Mouse (Mus musculus): ENCODE data around the gene Zc3h12a. TPM values are rescaled to one million over a fixed set of nuclear protein-coding genes. Genes with fewer than 3 reads are reported as not detected.

Zc3h12a gene
- polyA plus RNA-seq, 1 experiment from 2014 or later, result 0.31 TPM

- H3K36me3 ChIP-seq (replicated peaks; ENCODE audit: control insufficient read depth, insufficient read depth, low read depth, low read length), result no peaks in the 10 kb centered on the region
- ATAC-seq (replicated peaks; ENCODE audit: insufficient number of reproducible peaks, low FRiP score, low TSS enrichment, low read depth), result no peak
These were observed 28.0 kb upstream of the Zc3h12a start for GRCm38 (mm10) chr4:125155646-125156045.

GRCm38 (mm10) chr4:125153659-125154241 is 26.1 kb upstream of the Zc3h12a start:
- Histone ChIP-seq H3K27me3 (ENCODE audit: control insufficient read depth, insufficient read depth, low read length) (no peaks in the 10 kb centered on the region), H3K9ac (replicated peaks; ENCODE audit: low read length) (no peak overlapping the region)

More at GRCm38 (mm10) chr4:125155646-125156045, 28.0 kb upstream of the Zc3h12a start:
- no peak for DNase-seq (ENCODE audit: low spot score)
- 88% methylated on average over 5 of the region's 5 CpGs for WGBS
- no peaks in the 10 kb centered on the region for H3K27me3 ChIP-seq (ENCODE audit: control insufficient read depth, insufficient read depth, low read length)
- no peak overlapping the region for H3K4me2 ChIP-seq (ENCODE audit: low read depth, low read length)
- no peaks in the 10 kb centered on the region for H3K9me3 ChIP-seq (replicated peaks; ENCODE audit: control insufficient read depth, low read length)
- no peaks in the 10 kb centered on the region; the same call in 1 of the 2 replicates for H3K4me1 ChIP-seq (ENCODE audit: control insufficient read depth, insufficient read depth, low read length)
- no peak overlapping the region for H3K27ac ChIP-seq (replicated peaks; ENCODE audit: low read depth, low read length)
- no peak overlapping the region for H3K9ac ChIP-seq (replicated peaks; ENCODE audit: low read length)
- no peak overlapping the region for H3K4me3 ChIP-seq (ENCODE audit: low read depth, low read length)

GRCm38 (mm10) chr4:125152469-125152868 is 24.8 kb upstream of the Zc3h12a start:
- H3K27me3 ChIP-seq (ENCODE audit: control insufficient read depth, insufficient read depth, low read length), result no peaks in the 10 kb centered on the region
- DNase-seq (ENCODE audit: low spot score) (no peak), ATAC-seq (replicated peaks; ENCODE audit: insufficient number of reproducible peaks, low FRiP score, low TSS enrichment, low read depth) (no peak)
- no peak overlapping the region for H3K4me2 ChIP-seq (ENCODE audit: low read depth, low read length)
- H3K27ac ChIP-seq (replicated peaks; ENCODE audit: low read depth, low read length), result no peak overlapping the region
- no peaks in the 10 kb centered on the region for H3K36me3 ChIP-seq (replicated peaks; ENCODE audit: control insufficient read depth, insufficient read depth, low read depth, low read length)
- H3K4me3 ChIP-seq (ENCODE audit: low read depth, low read length), result no peak overlapping the region
- H3K4me1 ChIP-seq (ENCODE audit: control insufficient read depth, insufficient read depth, low read length), result no peaks in the 10 kb centered on the region
- H3K9ac ChIP-seq (replicated peaks; ENCODE audit: low read length), result no peak overlapping the region
- WGBS, result 84% methylated on average over 6 of the region's 6 CpGs
- no peaks in the 10 kb centered on the region for H3K9me3 ChIP-seq (replicated peaks; ENCODE audit: control insufficient read depth, low read length)

More at GRCm38 (mm10) chr4:125153659-125154241, 26.1 kb upstream of the Zc3h12a start:
- Histone ChIP-seq H3K27ac (replicated peaks; ENCODE audit: low read depth, low read length) (no peak overlapping the region), H3K9me3 (replicated peaks; ENCODE audit: control insufficient read depth, low read length) (no peaks in the 10 kb centered on the region), H3K36me3 (replicated peaks; ENCODE audit: control insufficient read depth, insufficient read depth, low read depth, low read length) (no peaks in the 10 kb centered on the region), H3K4me2 (ENCODE audit: low read depth, low read length) (no peak overlapping the region), H3K4me1 (ENCODE audit: control insufficient read depth, insufficient read depth, low read length) (no peaks in the 10 kb centered on the region), H3K4me3 (ENCODE audit: low read depth, low read length) (no peak overlapping the region)
- ATAC-seq (replicated peaks; ENCODE audit: insufficient number of reproducible peaks, low FRiP score, low TSS enrichment, low read depth) (no peak), DNase-seq (ENCODE audit: low spot score) (no peak)
- 72% methylated on average over 4 of the region's 4 CpGs for WGBS

GRCm38 (mm10) chr4:125149460-125149859 is 21.8 kb upstream of the Zc3h12a start:
- Histone ChIP-seq H3K27ac (replicated peaks; ENCODE audit: low read depth, low read length) (no peak overlapping the region), H3K4me2 (ENCODE audit: low read depth, low read length) (no peak overlapping the region), H3K9me3 (replicated peaks; ENCODE audit: control insufficient read depth, low read length) (no peaks in the 10 kb centered on the region), H3K4me1 (ENCODE audit: control insufficient read depth, insufficient read depth, low read length) (no peaks in the 10 kb centered on the region), H3K4me3 (ENCODE audit: low read depth, low read length) (no peak overlapping the region), H3K27me3 (ENCODE audit: control insufficient read depth, insufficient read depth, low read length) (no peaks in the 10 kb centered on the region; the same call in 1 of the 2 replicates), H3K9ac (replicated peaks; ENCODE audit: low read length) (no peak overlapping the region), H3K36me3 (replicated peaks; ENCODE audit: control insufficient read depth, insufficient read depth, low read depth, low read length) (no peaks in the 10 kb centered on the region)
- DNase-seq (ENCODE audit: low spot score) (no peak), ATAC-seq (replicated peaks; ENCODE audit: insufficient number of reproducible peaks, low FRiP score, low TSS enrichment, low read depth) (no peak)
- 35% methylated on average over 5 of the region's 5 CpGs for WGBS

GRCm38 (mm10) chr4:125147970-125148369 is 20.3 kb upstream of the Zc3h12a start:
- Histone ChIP-seq H3K9me3 (replicated peaks; ENCODE audit: control insufficient read depth, low read length) (no peaks in the 10 kb centered on the region), H3K4me3 (ENCODE audit: low read depth, low read length) (no peak overlapping the region), H3K4me2 (ENCODE audit: low read depth, low read length) (no peak overlapping the region), H3K9ac (replicated peaks; ENCODE audit: low read length) (no peak overlapping the region), H3K27me3 (ENCODE audit: control insufficient read depth, insufficient read depth, low read length) (no peaks in the 10 kb centered on the region; the same call in 1 of the 2 replicates), H3K4me1 (ENCODE audit: control insufficient read depth, insufficient read depth, low read length) (no peaks in the 10 kb centered on the region), H3K27ac (replicated peaks; ENCODE audit: low read depth, low read length) (no peak overlapping the region), H3K36me3 (replicated peaks; ENCODE audit: control insufficient read depth, insufficient read depth, low read depth, low read length) (no peaks in the 10 kb centered on the region)
- no peak for DNase-seq (ENCODE audit: low spot score)
- WGBS, result 85% methylated on average over 4 of the region's 4 CpGs
- no peak; the same call in 1 of the 2 replicates for ATAC-seq (replicated peaks; ENCODE audit: insufficient number of reproducible peaks, low FRiP score, low TSS enrichment, low read depth)

GRCm38 (mm10) chr4:125145213-125145612 is 17.6 kb upstream of the Zc3h12a start:
- H3K36me3 ChIP-seq (replicated peaks; ENCODE audit: control insufficient read depth, insufficient read depth, low read depth, low read length), result no peaks in the 10 kb centered on the region
- H3K4me1 ChIP-seq (ENCODE audit: control insufficient read depth, insufficient read depth, low read length), result no peaks in the 10 kb centered on the region
- ATAC-seq (replicated peaks; ENCODE audit: insufficient number of reproducible peaks, low FRiP score, low TSS enrichment, low read depth), result no peak
- H3K27ac ChIP-seq (replicated peaks; ENCODE audit: low read depth, low read length), result no peak overlapping the region
- no peak overlapping the region for H3K4me2 ChIP-seq (ENCODE audit: low read depth, low read length)
- H3K4me3 ChIP-seq (ENCODE audit: low read depth, low read length), result no peak overlapping the region
- no peak overlapping the region for H3K9ac ChIP-seq (replicated peaks; ENCODE audit: low read length)
- no peaks in the 10 kb centered on the region; the same call in 1 of the 2 replicates for H3K27me3 ChIP-seq (ENCODE audit: control insufficient read depth, insufficient read depth, low read length)
- H3K9me3 ChIP-seq (replicated peaks; ENCODE audit: control insufficient read depth, low read length), result no peaks in the 10 kb centered on the region
- no peak for DNase-seq (ENCODE audit: low spot score)
- WGBS, result 29% methylated on average over 10 of the region's 10 CpGs

- H3K36me3 ChIP-seq (replicated peaks; ENCODE audit: control insufficient read depth, insufficient read depth, low read depth, low read length), result no peaks in the 10 kb centered on the region
- no peaks in the 10 kb centered on the region; the same call in 1 of the 2 replicates for H3K27me3 ChIP-seq (ENCODE audit: control insufficient read depth, insufficient read depth, low read length)
- H3K9me3 ChIP-seq (replicated peaks; ENCODE audit: control insufficient read depth, low read length), result no peaks in the 10 kb centered on the region
- no peak for DNase-seq (ENCODE audit: low spot score)
- WGBS, result 20% methylated on average over 7 of the region's 7 CpGs
- no peak overlapping the region for H3K4me3 ChIP-seq (ENCODE audit: low read depth, low read length)
- H3K9ac ChIP-seq (replicated peaks; ENCODE audit: low read length), result no peak overlapping the region
- ATAC-seq (replicated peaks; ENCODE audit: insufficient number of reproducible peaks, low FRiP score, low TSS enrichment, low read depth), result no peak
- no peak overlapping the region for H3K27ac ChIP-seq (replicated peaks; ENCODE audit: low read depth, low read length)
- H3K4me2 ChIP-seq (ENCODE audit: low read depth, low read length), result no peak overlapping the region
- no peaks in the 10 kb centered on the region for H3K4me1 ChIP-seq (ENCODE audit: control insufficient read depth, insufficient read depth, low read length)
These were observed 17.0 kb upstream of the Zc3h12a start for GRCm38 (mm10) chr4:125144627-125145026.

GRCm38 (mm10) chr4:125144211-125144610 is 16.6 kb upstream of the Zc3h12a start:
- WGBS, result 77% methylated on average over 5 of the region's 5 CpGs
- no peak overlapping the region for H3K4me2 ChIP-seq (ENCODE audit: low read depth, low read length)
- no peak overlapping the region for H3K4me3 ChIP-seq (ENCODE audit: low read depth, low read length)
- H3K27ac ChIP-seq (replicated peaks; ENCODE audit: low read depth, low read length), result no peak overlapping the region
- no peaks in the 10 kb centered on the region for H3K9me3 ChIP-seq (replicated peaks; ENCODE audit: control insufficient read depth, low read length)
- ATAC-seq (replicated peaks; ENCODE audit: insufficient number of reproducible peaks, low FRiP score, low TSS enrichment, low read depth), result no peak
- H3K36me3 ChIP-seq (replicated peaks; ENCODE audit: control insufficient read depth, insufficient read depth, low read depth, low read length), result no peaks in the 10 kb centered on the region
- no peak for DNase-seq (ENCODE audit: low spot score)
- H3K27me3 ChIP-seq (ENCODE audit: control insufficient read depth, insufficient read depth, low read length), result no peaks in the 10 kb centered on the region; the same call in 1 of the 2 replicates
- no peaks in the 10 kb centered on the region for H3K4me1 ChIP-seq (ENCODE audit: control insufficient read depth, insufficient read depth, low read length)
- H3K9ac ChIP-seq (replicated peaks; ENCODE audit: low read length), result no peak overlapping the region

Data from embryonic facial prominence, embryonic 11.5 days (tissue).